Mouse (Mus musculus) brain, embryonic 14.5 days (tissue): Measurements from ENCODE around the gene Aicda.

Experiments used
- CTCF ChIP-seq: fragments of 200-500 bp; IDR thresholded peaks from 2 replicates; pipeline ENCODE4 v1.5.1; 2012; ENCODE audit warnings: inconsistent platforms, mild to moderate bottlenecking, moderate library complexity, borderline replicate concordance; ENCODE audit not compliant: insufficient read depth, insufficient read length; ENCODE audit errors: extremely low read depth
- POLR2A ChIP-seq: fragments of 200-500 bp; IDR thresholded peaks from 2 replicates; pipeline ENCODE4 v1.6.1; 2012; ENCODE audit warnings: mild to moderate bottlenecking, inconsistent platforms, borderline replicate concordance; ENCODE audit not compliant: poor library complexity, insufficient read depth, insufficient read length, severe bottlenecking; ENCODE audit errors: extremely low read depth

DNA sequence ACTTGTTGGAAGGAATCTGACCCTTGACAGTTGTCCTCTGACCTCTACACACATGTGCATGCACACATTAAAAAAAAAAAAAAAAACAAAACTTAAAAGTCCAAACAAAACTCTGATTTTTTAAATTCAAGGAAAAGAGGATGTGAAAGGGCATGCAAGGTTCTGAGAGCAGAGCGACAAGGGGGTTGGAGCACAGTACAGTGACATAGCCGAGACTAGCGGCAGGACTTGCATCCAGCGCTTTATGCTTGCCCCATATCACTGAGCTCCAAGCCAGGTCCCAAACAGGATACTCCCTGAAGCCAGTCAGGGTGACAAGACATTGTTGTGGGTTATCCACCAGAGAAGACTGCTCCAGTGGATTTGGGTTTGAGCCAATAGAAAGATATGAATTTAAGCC lies 44.4 kb downstream of the Aicda start:
- TF ChIP-seq CTCF (no peak), POLR2A (no peak)
